8 mouse cellular contexts compared by ENCODE assay signal in genomic region chr5:123014753-123015701, GRCm38 (mm10). TPM values are rescaled to one million over a fixed set of nuclear protein-coding genes. Genes with fewer than 3 reads are reported as not detected.
DNase-seq lines count a peak whose midpoint lies in the region; ATAC-seq and TF ChIP-seq lines count a peak whose summit lies in the region.

Gene Orai1 (plus strand): TSS chr5:123015074.

- 0 out of 2 replicates have a peak, but pooled peaks cover 4% of the 10 kb centered on the region for H3K9me3 ChIP-seq in E14TG2a.4 (ENCODE audit: low read length)
- H3K9me3 ChIP-seq in forebrain, embryonic 12.5 days: no peaks in the 10 kb centered on the region
- no peaks in the 10 kb centered on the region for H3K9me3 ChIP-seq in heart, postnatal 0 days (replicated peaks; ENCODE audit: control insufficient read depth, low read length)
- H3K9me3 ChIP-seq in liver, embryonic 16.5 days (replicated peaks; ENCODE audit: control insufficient read depth, low read length): no peaks in the 10 kb centered on the region
- H3K9me3 ChIP-seq in neural tube, embryonic 13.5 days: no peaks in the 10 kb centered on the region

- ATAC-seq in forebrain, embryonic 12.5 days (ENCODE audit: low FRiP score): peak; percentile 95
- peak; percentile 95 for ATAC-seq in heart, postnatal 0 days (ENCODE audit: insufficient read depth, low read depth)
- ATAC-seq in liver, embryonic 16.5 days (ENCODE audit: low read depth): peak; percentile 95
- peak; percentile 94 for ATAC-seq in neural tube, embryonic 13.5 days (ENCODE audit: low read depth)

- peak within 1 kb of the TSS; percentile 85 for H3K4me2 ChIP-seq in forebrain, embryonic 12.5 days
- peak within 1 kb of the TSS; percentile 68 for H3K4me2 ChIP-seq in heart, postnatal 0 days (ENCODE audit: low read depth, low read length)
- peak within 1 kb of the TSS; percentile 99 for H3K4me2 ChIP-seq in liver, embryonic 16.5 days (ENCODE audit: low read depth, low read length)
- peak within 1 kb of the TSS; percentile 75 for H3K4me2 ChIP-seq in neural tube, embryonic 13.5 days

- peak; percentile 97 for DNase-seq in c-Kit-positive CD71-positive TER-119-positive erythroid progenitor cells, embryonic 14.5 days (ENCODE audit: low spot score)
- peak; percentile 97 for DNase-seq in heart, postnatal 0 days (ENCODE audit: low spot score)
- peak; percentile 98 to 99 for DNase-seq in kidney, postnatal 4 days

- no peak for TF ChIP-seq CTCF in E14TG2a.4 (conservative IDR thresholded peaks at IDR 0.05; ENCODE audit: low read length)
- peak; percentile 17; the same call in 1 of the 2 replicates for TF ChIP-seq CTCF in heart, postnatal 0 days (IDR thresholded peaks at IDR 0.05; ENCODE audit: low read depth)
- TF ChIP-seq CTCF in testis, adult 2 months (IDR thresholded peaks at IDR 0.05; ENCODE audit: control insufficient read depth, insufficient read depth, insufficient replicate concordance, low read depth, low read length): no peak

- TF ChIP-seq EP300 in heart, postnatal 0 days (IDR thresholded peaks at IDR 0.05; ENCODE audit: low read depth): peak; percentile 66; the same call in 1 of the 2 replicates

- H3K27ac ChIP-seq in forebrain, embryonic 12.5 days: peak within 1 kb of the TSS; percentile 95
- H3K27ac ChIP-seq in heart, postnatal 0 days (ENCODE audit: low read depth): peak within 1 kb of the TSS; percentile 98
- H3K27ac ChIP-seq in liver, embryonic 16.5 days (ENCODE audit: low read length): peak within 1 kb of the TSS; percentile 87
- peak within 1 kb of the TSS; percentile 94 for H3K27ac ChIP-seq in neural tube, embryonic 13.5 days (replicated peaks)
- H3K27ac ChIP-seq in testis, adult 2 months (ENCODE audit: control insufficient read depth, insufficient read depth, low read depth, low read length): peak within 1 kb of the TSS; percentile 29

- H3K27me3 ChIP-seq in E14TG2a.4 (ENCODE audit: insufficient read depth, low read length): no peaks in the 10 kb centered on the region
- 0 out of 2 replicates have a peak, but pooled peaks cover 3% of the 10 kb centered on the region for H3K27me3 ChIP-seq in forebrain, embryonic 12.5 days
- H3K27me3 ChIP-seq in heart, postnatal 0 days (ENCODE audit: control insufficient read depth, insufficient read depth, low read length): no peaks in the 10 kb centered on the region
- H3K27me3 ChIP-seq in liver, embryonic 16.5 days (ENCODE audit: control insufficient read depth, insufficient read depth, low read depth, low read length): no peaks in the 10 kb centered on the region; the same call in 1 of the 2 replicates
- no peaks in the 10 kb centered on the region for H3K27me3 ChIP-seq in neural tube, embryonic 13.5 days
- no peaks in the 10 kb centered on the region for H3K27me3 ChIP-seq in testis, adult 2 months (ENCODE audit: control insufficient read depth, insufficient read depth, low read length)

- peak; percentile 67 for TF ChIP-seq POLR2A in testis, adult 2 months (IDR thresholded peaks at IDR 0.05; ENCODE audit: control insufficient read depth, low read depth, low read length)

- under 1% methylated on average over 92 of the region's 106 CpGs for WGBS in forebrain, embryonic 12.5 days
- WGBS in heart, postnatal 0 days: under 1% methylated on average over 73 of the region's 106 CpGs
- WGBS in liver, embryonic 16.5 days (ENCODE audit: insufficient replicate concordance): under 1% methylated on average over 106 of the region's 106 CpGs
- WGBS in neural tube, embryonic 13.5 days: under 1% methylated on average over 106 of the region's 106 CpGs

- H3K4me3 ChIP-seq in E14TG2a.4 (replicated peaks; ENCODE audit: low read length): peak within 1 kb of the TSS; percentile 92
- peak within 1 kb of the TSS; percentile 72 for H3K4me3 ChIP-seq in forebrain, embryonic 12.5 days (replicated peaks)
- H3K4me3 ChIP-seq in heart, postnatal 0 days (ENCODE audit: low read depth, low read length): peak within 1 kb of the TSS; percentile 78
- H3K4me3 ChIP-seq in liver, embryonic 16.5 days (ENCODE audit: low read depth, low read length): peak within 1 kb of the TSS; percentile 73
- peak within 1 kb of the TSS; percentile 60 for H3K4me3 ChIP-seq in neural tube, embryonic 13.5 days
- H3K4me3 ChIP-seq in testis, adult 2 months (ENCODE audit: control insufficient read depth, low read depth, low read length): peak within 1 kb of the TSS; percentile 87

- peak within 1 kb of the TSS; percentile 78 for H3K9ac ChIP-seq in forebrain, embryonic 12.5 days
- H3K9ac ChIP-seq in heart, postnatal 0 days (replicated peaks; ENCODE audit: low read depth, low read length): peak within 1 kb of the TSS; percentile 87
- H3K9ac ChIP-seq in liver, embryonic 16.5 days (ENCODE audit: low read depth, low read length): peak within 1 kb of the TSS; percentile 80
- peak within 1 kb of the TSS; percentile 80 for H3K9ac ChIP-seq in neural tube, embryonic 13.5 days

- peaks cover 78% of the 10 kb centered on the region for H3K4me1 ChIP-seq in E14TG2a.4 (replicated peaks; ENCODE audit: low read depth, low read length)
- H3K4me1 ChIP-seq in forebrain, embryonic 12.5 days: peaks cover 31% of the 10 kb centered on the region
- peaks cover 36% of the 10 kb centered on the region for H3K4me1 ChIP-seq in heart, postnatal 0 days (ENCODE audit: control insufficient read depth, insufficient read depth)
- peaks cover 46% of the 10 kb centered on the region for H3K4me1 ChIP-seq in liver, embryonic 16.5 days (ENCODE audit: control insufficient read depth, low read depth, low read length)
- H3K4me1 ChIP-seq in neural tube, embryonic 13.5 days (replicated peaks): peaks cover 47% of the 10 kb centered on the region
- H3K4me1 ChIP-seq in testis, adult 2 months (ENCODE audit: control insufficient read depth, insufficient read depth, low read length): peaks cover 15% of the 10 kb centered on the region

- H3K36me3 ChIP-seq in E14TG2a.4 (ENCODE audit: insufficient read depth, low read length): peaks cover 32% of the 10 kb centered on the region
- H3K36me3 ChIP-seq in forebrain, embryonic 12.5 days (replicated peaks): no peaks in the 10 kb centered on the region
- H3K36me3 ChIP-seq in heart, postnatal 0 days (replicated peaks; ENCODE audit: control insufficient read depth, insufficient read depth, low read length): no peaks in the 10 kb centered on the region
- H3K36me3 ChIP-seq in liver, embryonic 16.5 days (ENCODE audit: control insufficient read depth, insufficient read depth): no peaks in the 10 kb centered on the region
- H3K36me3 ChIP-seq in neural tube, embryonic 13.5 days: no peaks in the 10 kb centered on the region
- no peaks in the 10 kb centered on the region for H3K36me3 ChIP-seq in testis, adult 2 months (ENCODE audit: control insufficient read depth, insufficient read depth, low read length)

RNA-seq across cellular contexts. Expression of gene Orai1, which starts in this region (rescaled TPM):
- polyA plus RNA-seq in forebrain, embryonic 12.5 days (2016; fragmentation: Nextera tagmentation; extraction: Ambion mirVana): 10.4 and 11.4 TPM in 2 replicates
- 23.9 and 43.4 TPM in 2 replicates for total RNA-seq in heart, postnatal 0 days (2014; rRNA removed; ENCODE audit: low replicate concordance)
- 18.7 and 21.2 TPM in 2 replicates for polyA plus RNA-seq in heart, postnatal 0 days (2015; fragmentation: Nextera tagmentation; extraction: Ambion mirVana)
- polyA plus RNA-seq in liver, embryonic 16.5 days (2015; fragmentation: Nextera tagmentation; extraction: Ambion mirVana): 8.3 and 8.4 TPM in 2 replicates
- polyA plus RNA-seq in neural tube, embryonic 13.5 days (2015; fragmentation: Nextera tagmentation; extraction: Ambion mirVana): 12.9 and 13.1 TPM in 2 replicates
- polyA plus RNA-seq in testis, adult 2 months (2012; rRNA removed): 68.0 and 71.3 TPM in 2 replicates

Comparison
In these comparisons a context has a peak if more than half of its experiments do, and no peak if none do; other contexts are left out.
1. Peak in every context shown above with its lines: DNase-seq, ATAC-seq, H3K4me3 ChIP-seq and H3K27ac ChIP-seq.
2. H3K27ac ChIP-seq: peak in every context shown above with its lines; median percentile 98 in heart, postnatal 0 days; 95 in forebrain, embryonic 12.5 days; 94 in neural tube, embryonic 13.5 days; 87 in liver, embryonic 16.5 days; 29 in testis, adult 2 months.